Mouse (Mus musculus) MEL (cell line): Measurements from ENCODE around the gene Vps53. TPM values are rescaled to one million over a fixed set of nuclear protein-coding genes. Genes with fewer than 3 reads are reported as not detected.

Experiments used
- DNase-seq: peaks from one replicate; pipeline ENCODE4 v3.0.0; 2011; ENCODE audit warnings: low read depth, low spot score
- H3K27ac ChIP-seq: 2 replicates; pipeline ENCODE4 v1.5.1; 2012; ENCODE audit warnings: low read depth, mild to moderate bottlenecking, control low read depth, low read length, moderate library complexity; ENCODE audit not compliant: control insufficient read depth
- H3K27me3 ChIP-seq, 2 experiments: fragments of 150-350 bp in 1 of 2; sonication (generic) in 1 of 2; 2 replicates each; pipeline ENCODE4 v1.6.1; 2012; ENCODE audit warnings: low read length in 2 of 2, mild to moderate bottlenecking in 2 of 2, improper control_type of control experiment in 1 of 2, moderate library complexity in 1 of 2; ENCODE audit not compliant: insufficient read depth in 2 of 2, control insufficient read depth in 1 of 2
- H3K36me3 ChIP-seq, 2 experiments: 2 replicates each; pipeline ENCODE4 v1.6.1; 2012 to 2014; ENCODE audit warnings: low read length in 2 of 2, improper control_type of control experiment in 1 of 2, inconsistent platforms in 1 of 2, mild to moderate bottlenecking in 1 of 2; ENCODE audit not compliant: insufficient read depth in 2 of 2, control insufficient read depth in 1 of 2
- H3K4me1 ChIP-seq, 2 experiments: fragments of 150-350 bp in 1 of 2; sonication (generic) in 1 of 2; 2 replicates each; pipeline ENCODE4 v1.6.1; 2012; ENCODE audit warnings: low read length in 2 of 2, improper control_type of control experiment in 1 of 2, mild to moderate bottlenecking in 1 of 2; ENCODE audit not compliant: insufficient read depth in 2 of 2, control insufficient read depth in 1 of 2
- H3K4me3 ChIP-seq, 2 experiments: fragments of 150-350 bp in 1 of 2; sonication (generic) in 1 of 2; 2 replicates each; pipeline ENCODE4 v1.5.1; 2012; ENCODE audit warnings: low read depth in 2 of 2, low read length in 2 of 2, mild to moderate bottlenecking in 2 of 2, moderate library complexity in 2 of 2, control low read depth in 1 of 2, improper control_type of control experiment in 1 of 2; ENCODE audit not compliant: control insufficient read depth in 1 of 2, insufficient read depth in 1 of 2
- H3K79me2 ChIP-seq: 2 replicates; pipeline ENCODE4 v1.6.1; 2012; ENCODE audit warnings: mild to moderate bottlenecking, low read length, moderate library complexity; ENCODE audit not compliant: control insufficient read depth, poor library complexity, insufficient read depth
- H3K9ac ChIP-seq: 2 replicates; pipeline ENCODE4 v1.6.1; 2012; ENCODE audit warnings: low read depth, mild to moderate bottlenecking, control low read depth, low read length, moderate library complexity; ENCODE audit not compliant: control insufficient read depth, poor library complexity, severe bottlenecking
- H3K9me3 ChIP-seq: fragments of 150-350 bp; sonication (generic); replicated peaks from 2 replicates; pipeline ENCODE4 v1.6.1; 2012; ENCODE audit warnings: mild to moderate bottlenecking, low read length, improper control_type of control experiment, moderate library complexity; ENCODE audit not compliant: insufficient read depth
- CHD1 ChIP-seq: IDR thresholded peaks from 2 replicates; pipeline ENCODE4 v1.6.1; 2012; ENCODE audit warnings: low read depth, mild to moderate bottlenecking, inconsistent platforms, low read length, improper control_type of control experiment
- E2F4 ChIP-seq: IDR thresholded peaks from 2 replicates; pipeline ENCODE4 v1.6.1; 2011; ENCODE audit warnings: low read depth, low read length, improper control_type of control experiment, borderline replicate concordance
- ETS1 ChIP-seq: IDR thresholded peaks from 2 replicates; pipeline ENCODE4 v1.6.1; 2012; ENCODE audit warnings: low read depth, mild to moderate bottlenecking, inconsistent platforms, low read length, improper control_type of control experiment, moderate library complexity
- GABPA ChIP-seq: IDR thresholded peaks from 2 replicates; pipeline ENCODE4 v1.6.1; 2012; ENCODE audit warnings: low read depth, mild to moderate bottlenecking, inconsistent platforms, low read length, improper control_type of control experiment, moderate library complexity
- MAX ChIP-seq: IDR thresholded peaks from 2 replicates; pipeline ENCODE4 v1.6.1; 2011; ENCODE audit warnings: low read length, improper control_type of control experiment
- MAZ ChIP-seq: IDR thresholded peaks from 2 replicates; pipeline ENCODE4 v1.6.1; 2012; ENCODE audit warnings: low read depth, mild to moderate bottlenecking, inconsistent platforms, low read length, improper control_type of control experiment
- MXI1 ChIP-seq: IDR thresholded peaks from 2 replicates; pipeline ENCODE4 v1.6.1; 2011; ENCODE audit warnings: mild to moderate bottlenecking, low read depth, low read length, improper control_type of control experiment
- MYC ChIP-seq: IDR thresholded peaks from 2 replicates; pipeline ENCODE4 v1.6.1; 2011; ENCODE audit warnings: low read depth, mild to moderate bottlenecking, low read length, improper control_type of control experiment, moderate library complexity
- POLR2A ChIP-seq, 2 experiments: IDR thresholded peaks; 2 replicates each; pipeline ENCODE4 v1.6.1; 2011 to 2012; ENCODE audit warnings: low read length in 2 of 2, mild to moderate bottlenecking in 2 of 2, control low read depth in 1 of 2, improper control_type of control experiment in 1 of 2, low read depth in 1 of 2, moderate library complexity in 1 of 2; ENCODE audit not compliant: control insufficient read depth in 1 of 2, insufficient read depth in 1 of 2, poor library complexity in 1 of 2
- POLR2AphosphoS2 ChIP-seq: IDR thresholded peaks from 2 replicates; pipeline ENCODE4 v1.6.1; 2011; ENCODE audit warnings: low read length, improper control_type of control experiment
- POLR2AphosphoS5 ChIP-seq: IDR thresholded peaks from 2 replicates; pipeline ENCODE4 v1.6.1; 2012; ENCODE audit warnings: low read depth, borderline replicate concordance, mild to moderate bottlenecking, inconsistent platforms, low read length, moderate library complexity, mixed read lengths
- RCOR1 ChIP-seq: IDR thresholded peaks from 2 replicates; pipeline ENCODE4 v1.6.1; 2012; ENCODE audit warnings: low read depth, mild to moderate bottlenecking, inconsistent platforms, low read length, improper control_type of control experiment
- TAL1 ChIP-seq: IDR thresholded peaks from 2 replicates; pipeline ENCODE4 v1.6.1; 2012; ENCODE audit warnings: mild to moderate bottlenecking, inconsistent platforms, low read length, moderate library complexity, mixed read lengths
- TCF12 ChIP-seq: IDR thresholded peaks from 2 replicates; pipeline ENCODE4 v1.6.1; 2014; ENCODE audit warnings: low read depth, mild to moderate bottlenecking, inconsistent platforms, low read length, improper control_type of control experiment, moderate library complexity
- UBTF ChIP-seq: IDR thresholded peaks from 2 replicates; pipeline ENCODE4 v1.6.1; 2012; ENCODE audit warnings: low read depth, mild to moderate bottlenecking, inconsistent platforms, low read length, improper control_type of control experiment, moderate library complexity, borderline replicate concordance; ENCODE audit not compliant: insufficient read depth
- ZNF384 ChIP-seq: IDR thresholded peaks from 2 replicates; pipeline ENCODE4 v1.6.1; 2012; ENCODE audit warnings: low read depth, mild to moderate bottlenecking, inconsistent platforms, low read length, improper control_type of control experiment
- polyA plus RNA-seq, 2 experiments: library from polyadenylated mRNA; stranded (reverse) in 1 of 2; unstranded in 1 of 2; fragments of >175 nt in 1 of 2; fragments of >200 nt in 1 of 2; gene quantifications; 2 replicates each; pipeline versions ENCODE4 v1.2.1 to v1.2.4; 2012; ENCODE audit warnings: low replicate concordance in 2 of 2, low read depth in 1 of 2; ENCODE audit not compliant: insufficient read length in 2 of 2, insufficient read depth in 1 of 2, missing spikeins in 1 of 2
- total RNA-seq: library from RNA; depleted of rRNA; stranded (reverse); fragments of 300-350 nt; gene quantifications from 2 replicates; pipeline ENCODE4 v1.2.3, GENCODE M21; 2012

Gene Vps53
- total and polyA plus RNA-seq, 3 experiments = 38.4 to 50.4 TPM; not detected in 1

DNA sequence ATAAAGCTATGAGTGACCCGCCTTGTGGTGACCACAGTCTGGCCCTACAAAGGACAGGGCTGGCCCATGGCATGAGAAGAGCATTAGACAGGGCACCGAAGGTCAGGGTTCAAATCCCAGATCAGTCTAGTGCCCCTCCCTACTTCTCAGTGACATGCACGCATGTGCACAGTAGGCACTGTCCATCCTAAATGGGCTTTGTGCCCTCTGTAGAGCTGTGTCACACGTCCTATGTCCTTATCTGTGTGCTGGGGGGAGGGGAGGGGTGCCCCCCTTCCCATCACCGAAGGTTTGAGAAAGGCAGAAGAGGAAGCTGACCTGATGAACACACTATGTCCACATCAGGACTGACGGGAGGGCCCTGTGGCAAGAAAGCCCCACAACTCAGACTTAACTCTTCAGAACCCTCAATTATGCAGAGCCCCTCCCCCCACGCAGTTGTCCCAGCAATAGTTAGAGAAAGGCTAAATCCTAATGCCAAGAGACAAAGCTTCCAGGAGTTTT is 154.3 kb downstream of the Vps53 start (continued):
- TF ChIP-seq POLR2AphosphoS5 (no peak), UBTF (no peak), TAL1 (no peak), ZNF384 (no peak)

DNA sequence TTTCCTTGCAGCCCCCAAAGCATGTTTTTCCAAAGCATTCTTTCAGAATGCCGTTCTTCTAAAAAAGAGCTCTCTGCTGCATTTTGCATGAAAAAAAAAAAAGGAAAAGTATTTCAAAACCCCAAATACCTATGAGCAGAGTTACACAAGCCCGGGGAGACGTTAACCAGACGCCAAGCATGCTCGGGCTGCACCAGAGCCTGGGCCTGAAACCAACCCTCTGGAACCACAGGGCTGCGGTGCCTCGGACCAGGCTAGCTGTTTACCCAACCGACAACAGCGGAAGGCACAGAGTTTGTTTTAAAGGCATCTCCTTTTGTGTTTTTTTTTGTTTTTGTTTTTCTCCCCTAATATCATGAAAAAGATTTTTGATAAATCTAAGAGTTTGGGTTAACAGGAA is 158.5 kb downstream of the Vps53 start:
- Histone ChIP-seq H3K27ac (no peak overlapping the region), H3K9ac (no peak overlapping the region), H3K36me3 (peaks cover 0 to 6% of the 10 kb centered on the region in 2 experiments; a peak in 1 of 4 replicates), H3K4me3 (no peak overlapping the region), H3K27me3 (no peaks in the 10 kb centered on the region), H3K9me3 (no peaks in the 10 kb centered on the region), H3K4me1 (peaks cover 0 to 9% of the 10 kb centered on the region in 2 experiments; a peak in 2 of 4 replicates), H3K79me2 (no peaks in the 10 kb centered on the region)
- no peak for DNase-seq
- no peak for TF ChIP-seq MAX
- TF ChIP-seq MYC = no peak
- no peak for TF ChIP-seq MXI1
- TF ChIP-seq POLR2AphosphoS2 = no peak
- TF ChIP-seq RCOR1 = no peak
- TF ChIP-seq ZNF384 = no peak
- TF ChIP-seq POLR2AphosphoS5 = no peak
- TF ChIP-seq GABPA = no peak
- no peak for TF ChIP-seq POLR2A (IDR thresholded peaks at IDR 0.05; ENCODE audit: control insufficient read depth in 1 of 2, insufficient read depth in 1 of 2, low read depth in 1 of 2, low read length in 2 of 2, poor library complexity in 1 of 2)
- no peak for TF ChIP-seq TCF12
- no peak for TF ChIP-seq MAZ
- TF ChIP-seq ETS1 = no peak
- TF ChIP-seq E2F4 = no peak

DNA sequence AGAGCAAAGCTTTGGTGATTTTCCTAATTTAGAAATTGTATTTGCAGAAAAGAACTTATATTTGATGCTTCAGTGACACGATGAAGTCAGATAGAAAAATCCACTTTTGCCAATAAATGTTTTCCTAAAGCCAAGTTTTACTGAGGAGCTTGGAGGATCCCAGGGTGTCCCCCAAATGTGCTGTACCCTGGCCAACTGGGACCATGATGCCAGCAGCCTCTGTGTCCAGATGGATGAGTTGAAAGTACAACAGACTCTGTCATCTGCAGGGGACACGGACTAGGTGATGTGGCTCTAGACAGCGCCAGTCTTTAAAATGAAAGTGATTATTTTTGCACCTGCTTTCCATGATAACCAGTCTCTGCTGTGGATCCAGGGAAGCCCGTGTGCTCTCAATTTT is 159.6 kb downstream of the Vps53 start:
- Histone ChIP-seq H3K79me2 (no peaks in the 10 kb centered on the region), H3K4me1 (peaks cover 0 to 16% of the 10 kb centered on the region in 2 experiments; a peak in 2 of 4 replicates), H3K27me3 (no peaks in the 10 kb centered on the region), H3K36me3 (peaks cover 0 to 6% of the 10 kb centered on the region in 2 experiments; a peak in 2 of 4 replicates), H3K9me3 (no peaks in the 10 kb centered on the region), H3K4me3 (no peak overlapping the region), H3K9ac (no peak overlapping the region), H3K27ac (no peak overlapping the region)
- no peak for TF ChIP-seq UBTF
- no peak for TF ChIP-seq CHD1
- no peak for TF ChIP-seq TCF12
- no peak for DNase-seq
